Mouse (Mus musculus) cortical plate, adult 2 months (tissue): ENCODE measurements around the gene Nhlrc4. TPM values are rescaled to one million over a fixed set of nuclear protein-coding genes. Genes with fewer than 3 reads are reported as not detected.

Experiments used
- H3K27ac ChIP-seq: fragments of 200-500 bp; 2 replicates; pipeline ENCODE4 v1.5.1; 2012; ENCODE audit warnings: low read length, control low read depth, inconsistent platforms; ENCODE audit not compliant: insufficient read depth
- H3K4me1 ChIP-seq: fragments of 200-500 bp; 2 replicates; pipeline ENCODE4 v1.6.1; 2011; ENCODE audit warnings: low read length; ENCODE audit not compliant: control insufficient read depth, insufficient read depth
- H3K4me3 ChIP-seq: fragments of 200-500 bp; 2 replicates; pipeline ENCODE4 v1.5.1; 2011; ENCODE audit warnings: mild to moderate bottlenecking, low read length, control low read depth; ENCODE audit not compliant: insufficient read depth
- CTCF ChIP-seq: fragments of 200-500 bp; IDR thresholded peaks from 2 replicates; pipeline ENCODE4 v1.5.1; 2011; ENCODE audit warnings: mild to moderate bottlenecking, control low read depth, low read length; ENCODE audit not compliant: insufficient read depth; ENCODE audit errors: extremely low read depth
- POLR2A ChIP-seq: fragments of 200-500 bp; IDR thresholded peaks from 2 replicates; pipeline ENCODE4 v1.6.1; 2011; ENCODE audit warnings: mild to moderate bottlenecking, low read length, control low read depth; ENCODE audit not compliant: insufficient read depth; ENCODE audit errors: extremely low read depth
- polyA plus RNA-seq: library from polyadenylated mRNA; depleted of rRNA; stranded (reverse); fragments of >200 nt; gene quantifications from 2 replicates; pipeline ENCODE4 v1.2.3, GENCODE M21; 2012; rRNA removed

Nhlrc4 gene
- 1.1 and 1.9 TPM in 2 replicates for polyA plus RNA-seq

- TF ChIP-seq POLR2A (no peak), CTCF (no peak)
- Histone ChIP-seq H3K4me1 (peaks cover 3% of the 10 kb centered on the region; the same call in 1 of the 2 replicates), H3K27ac (no peak within 1 kb of the TSS), H3K4me3 (no peak within 1 kb of the TSS)
These were observed at the start of gene Nhlrc4, which contains the start of gene Pigq for GRCm38 (mm10) chr17:25944366-25945163. Nhlrc4 (minus strand) TSS chr17:25944961. Pigq (minus strand) TSS chr17:25944936.

DNA sequence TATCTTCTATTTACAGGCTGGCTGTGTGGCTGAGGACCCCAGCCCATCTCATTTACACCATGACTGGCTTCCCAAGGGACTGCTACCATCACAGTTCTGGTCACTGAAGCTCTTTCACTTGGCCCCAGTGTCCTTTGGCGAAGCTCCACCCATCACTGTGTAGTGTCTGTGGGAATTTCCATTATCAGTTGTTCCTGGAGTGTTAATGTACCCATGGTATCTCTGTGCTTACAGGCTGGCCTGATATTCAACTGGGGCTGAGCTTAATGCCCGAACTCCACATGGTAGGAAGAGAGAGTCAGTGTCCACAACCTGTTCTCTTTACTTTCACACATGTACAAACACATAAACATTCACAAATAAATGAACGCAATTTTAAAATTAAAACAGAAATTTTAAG lies 48.7 kb upstream of the Nhlrc4 start:
- H3K27ac ChIP-seq = no peak overlapping the region
- no peak overlapping the region for H3K4me3 ChIP-seq
- TF ChIP-seq CTCF (no peak), POLR2A (no peak)
- H3K4me1 ChIP-seq = no peaks in the 10 kb centered on the region

DNA sequence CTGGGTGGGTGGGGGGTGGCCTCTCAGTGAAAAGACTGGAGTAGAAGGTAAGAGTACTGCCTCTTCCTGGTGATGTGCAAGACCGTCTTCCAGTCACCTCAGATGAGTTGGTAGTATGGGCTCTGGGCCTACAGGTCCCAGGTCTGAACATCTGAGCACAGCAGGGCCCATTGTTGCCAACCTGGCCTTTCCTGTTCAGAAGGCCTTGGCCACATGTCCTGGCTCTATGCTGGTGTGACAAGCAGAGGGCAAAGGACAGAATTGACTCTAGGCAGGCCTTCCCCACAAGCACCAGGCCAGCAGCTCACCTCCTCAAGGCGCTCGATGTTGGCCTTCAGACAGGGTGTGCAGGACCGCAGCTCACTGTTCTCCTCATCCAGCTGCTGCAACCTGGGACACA lies 47.5 kb upstream of the Nhlrc4 start:
- no peak overlapping the region for H3K27ac ChIP-seq
- H3K4me3 ChIP-seq = no peak overlapping the region
- TF ChIP-seq CTCF (no peak), POLR2A (no peak)
- no peaks in the 10 kb centered on the region for H3K4me1 ChIP-seq

- no peak overlapping the region for H3K27ac ChIP-seq
- no peaks in the 10 kb centered on the region for H3K4me1 ChIP-seq
- H3K4me3 ChIP-seq = no peak overlapping the region
- TF ChIP-seq POLR2A = no peak
- TF ChIP-seq CTCF = no peak
These were observed 45.6 kb upstream of the Nhlrc4 start for GRCm38 (mm10) chr17:25990331-25990730.

GRCm38 (mm10) chr17:25985306-25986294 lies 40.8 kb upstream of the Nhlrc4 start, which contains the start of gene Capn15:
Capn15 (minus strand) TSS chr17:25985796.
- H3K27ac ChIP-seq = peak within 1 kb of the TSS; percentile 68

DNA sequence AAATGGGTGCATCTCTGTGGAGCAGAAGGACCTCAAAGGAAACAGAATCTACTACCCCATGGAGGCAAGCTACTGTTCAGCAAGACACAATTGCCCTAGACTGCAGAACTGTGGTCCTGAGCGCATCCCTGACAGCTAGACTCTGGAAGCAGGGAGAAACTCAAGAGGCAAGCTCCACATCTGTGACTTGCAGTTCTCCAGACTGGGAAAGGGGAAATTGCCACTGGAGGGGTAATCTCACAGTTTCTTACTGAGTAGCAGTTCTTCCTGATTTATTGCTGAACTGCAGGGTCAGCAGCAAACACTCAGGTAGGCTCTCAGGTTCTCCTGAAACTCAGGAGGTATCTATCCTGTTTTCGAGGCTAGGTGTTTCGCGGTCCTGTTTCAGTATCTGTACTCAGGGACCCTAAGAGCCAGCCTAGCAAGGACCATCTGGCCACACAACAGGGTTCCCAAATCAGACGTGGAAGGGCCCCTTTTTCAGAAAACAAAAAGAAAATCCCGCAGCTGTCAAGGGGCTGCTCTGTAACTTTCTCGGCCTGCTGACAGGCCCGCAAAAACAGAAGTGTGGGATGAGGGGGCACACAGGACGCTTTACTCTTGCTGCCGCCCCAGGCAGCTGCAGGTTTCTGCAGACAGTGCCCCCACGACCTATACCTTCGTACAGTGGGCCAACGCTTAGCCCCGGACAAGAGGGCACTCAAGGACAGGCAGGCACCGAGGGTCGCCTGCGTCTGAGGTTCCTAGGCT lies 40.0 kb upstream of the Nhlrc4 start:
- no peak for TF ChIP-seq POLR2A
- no peak for TF ChIP-seq CTCF
- peak overlapping the region; percentile 41 for H3K4me3 ChIP-seq
- H3K27ac ChIP-seq = peak overlapping the region; percentile 68
- peaks cover 10% of the 10 kb centered on the region for H3K4me1 ChIP-seq

More at GRCm38 (mm10) chr17:25985306-25986294, 40.8 kb upstream of the Nhlrc4 start, which contains the start of gene Capn15:
- Histone ChIP-seq H3K4me1 (peaks cover 6% of the 10 kb centered on the region), H3K4me3 (peak within 1 kb of the TSS; percentile 41)
- TF ChIP-seq POLR2A = peak; percentile 88; the same call in 1 of the 2 replicates
- no peak for TF ChIP-seq CTCF

- peak overlapping the region; percentile 41; the same call in 1 of the 2 replicates for H3K4me3 ChIP-seq
- peaks cover 10% of the 10 kb centered on the region for H3K4me1 ChIP-seq
- H3K27ac ChIP-seq = no peak overlapping the region
- TF ChIP-seq POLR2A (no peak), CTCF (no peak)
These were observed 39.3 kb upstream of the Nhlrc4 start for GRCm38 (mm10) chr17:25984066-25984465.

DNA sequence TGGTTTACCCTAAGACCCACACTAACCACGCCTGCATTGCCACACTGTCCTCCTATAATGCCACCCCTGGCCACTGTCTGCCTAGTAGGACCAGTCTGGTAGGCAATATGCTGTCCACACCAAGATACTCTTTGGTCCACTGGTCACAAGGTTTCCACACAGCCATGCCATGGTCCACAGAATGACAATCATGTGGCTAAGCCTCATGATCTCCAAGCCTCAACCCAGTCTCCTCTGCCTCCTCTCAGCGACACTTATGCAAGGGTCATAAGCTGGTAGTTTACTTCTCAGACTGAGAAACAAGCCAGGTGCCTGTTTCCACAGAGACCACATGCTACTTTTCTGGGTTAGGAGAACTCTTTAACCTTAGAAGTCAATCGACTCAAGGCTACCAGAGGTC lies 38.2 kb upstream of the Nhlrc4 start:
- TF ChIP-seq POLR2A (no peak), CTCF (no peak)
- no peak overlapping the region for H3K4me3 ChIP-seq
- peaks cover 10% of the 10 kb centered on the region for H3K4me1 ChIP-seq
- H3K27ac ChIP-seq = no peak overlapping the region

GRCm38 (mm10) chr17:25980854-25981253 lies 36.1 kb upstream of the Nhlrc4 start:
- Histone ChIP-seq H3K4me1 (peaks cover 10% of the 10 kb centered on the region), H3K27ac (0 out of 2 replicates have a peak overlapping the region, but pooled peaks have one; percentile 9), H3K4me3 (no peak overlapping the region)
- TF ChIP-seq CTCF (no peak), POLR2A (no peak)
